Mouse (Mus musculus) intestine, embryonic 15.5 days (tissue): ENCODE results near the gene Atp2b4. TPM values are rescaled to one million over a fixed set of nuclear protein-coding genes. Genes with fewer than 3 reads are reported as not detected.
A peak's percentile ranks its signal among the peaks of the same experiment; 100 is the strongest.

ENCODE experiments used
- ATAC-seq: fragments of 200-750 bp; cut with Nextera tagmentation; 2 replicates; pipeline ENCODE4 v1.8.0; 2017; ENCODE audit warnings: moderate TSS enrichment, moderate library complexity
- H3K27ac ChIP-seq: fragments of 300-500 bp; sonication (generic); 2 replicates; pipeline ENCODE4 v1.5.1; 2015; ENCODE audit warnings: mild to moderate bottlenecking, inconsistent platforms
- H3K27me3 ChIP-seq: fragments of 300-500 bp; sonication (generic); replicated peaks from 2 replicates; pipeline ENCODE4 v1.6.1; 2015; ENCODE audit warnings: inconsistent platforms
- H3K36me3 ChIP-seq: fragments of 300-500 bp; sonication (generic); 2 replicates; pipeline ENCODE4 v1.6.1; 2015; ENCODE audit warnings: inconsistent platforms
- H3K4me1 ChIP-seq: fragments of 300-500 bp; sonication (generic); replicated peaks from 2 replicates; pipeline ENCODE4 v1.6.1; 2015; ENCODE audit warnings: inconsistent platforms
- H3K4me2 ChIP-seq: fragments of 300-500 bp; sonication (generic); replicated peaks from 2 replicates; pipeline ENCODE4 v1.6.1; 2015; ENCODE audit warnings: mild to moderate bottlenecking, inconsistent platforms
- H3K4me3 ChIP-seq: fragments of 300-500 bp; sonication (generic); replicated peaks from 2 replicates; pipeline ENCODE4 v1.5.1; 2015; ENCODE audit warnings: inconsistent platforms
- H3K9ac ChIP-seq: fragments of 300-500 bp; sonication (generic); 2 replicates; pipeline ENCODE4 v1.6.1; 2015; ENCODE audit warnings: inconsistent platforms
- H3K9me3 ChIP-seq: fragments of 300-500 bp; sonication (generic); 2 replicates; pipeline ENCODE4 v1.6.1; 2016; ENCODE audit warnings: inconsistent platforms
- WGBS: fragments of 180-500 bp; shearing (Covaris S2); methylation state at CpG from one replicate; pipeline ENCODE4 v1.1.7; 2015; 5-methylcytosine and 5-hydroxymethylcytosine counted together
- polyA plus RNA-seq: library from polyadenylated mRNA; unstranded; fragments of >200 nt; fragmentation: Nextera tagmentation; extraction: Ambion mirVana; gene quantifications from 2 replicates; pipeline ENCODE4 v1.2.1, GENCODE M21; 2015

Gene Atp2b4
- polyA plus RNA-seq, 1 experiment from 2014 or later, result 19.9 TPM

GRCm38 (mm10) chr1:133661203-133661933 lies 139.5 kb downstream of the Atp2b4 start, which contains the start of gene Gm38394:
Gene Gm38394, minus strand, starts transcription at chr1:133661318.
- 3% methylated on average over 26 of the region's 26 CpGs for WGBS
- no peaks in the 10 kb centered on the region for H3K36me3 ChIP-seq

DNA sequence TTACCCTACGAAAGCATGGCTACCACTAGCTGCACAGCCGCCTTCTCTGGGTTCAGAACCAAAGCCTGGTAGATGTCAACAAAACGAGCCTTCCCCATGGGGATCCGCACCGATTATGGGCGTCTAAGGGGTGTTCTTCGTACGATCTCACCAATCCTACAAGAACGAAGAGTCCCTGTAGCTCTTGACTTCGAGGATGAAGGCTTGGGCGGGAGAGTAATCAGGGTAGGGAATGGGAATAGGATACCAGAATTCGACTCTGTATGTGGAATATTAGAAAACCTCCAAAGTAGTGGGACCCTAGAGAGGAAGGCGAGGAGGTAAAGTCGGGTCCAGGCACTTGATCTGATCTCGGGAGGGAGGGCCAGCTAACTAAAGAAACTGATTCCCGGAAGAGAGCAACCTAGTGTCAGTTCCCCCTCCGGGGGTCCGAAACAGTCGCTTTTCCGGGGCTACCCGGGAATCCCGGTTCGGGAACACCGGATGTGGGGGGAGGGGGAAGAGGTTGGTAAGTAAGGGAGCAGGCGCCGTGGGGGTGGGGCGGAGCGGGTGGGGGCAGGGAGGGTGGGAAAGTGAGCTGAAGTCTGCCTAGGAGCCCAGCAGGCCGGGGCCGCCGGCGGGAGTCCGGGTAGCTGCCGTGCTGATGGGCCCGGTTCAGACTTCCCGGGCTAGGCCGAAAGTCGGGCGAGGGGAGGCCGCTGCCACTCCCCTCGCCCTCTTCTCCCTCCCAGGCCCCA lies 140.2 kb downstream of the Atp2b4 start, which contains the start of gene Zbed6:
Gene Zbed6, minus strand, starts transcription at position 420 of the 737 bp plus-strand sequence.
- peaks cover 24% of the 10 kb centered on the region for H3K4me1 ChIP-seq
- peak within 1 kb of the TSS; percentile 83 for H3K9ac ChIP-seq
- H3K27me3 ChIP-seq, result no peaks in the 10 kb centered on the region
- WGBS, result under 1% methylated on average over 41 of the region's 41 CpGs
- H3K36me3 ChIP-seq, result no peaks in the 10 kb centered on the region
- H3K4me3 ChIP-seq, result peak within 1 kb of the TSS; percentile 70
- peak within 1 kb of the TSS; percentile 89 for H3K27ac ChIP-seq
- peak; percentile 83 for ATAC-seq
- H3K9me3 ChIP-seq, result no peaks in the 10 kb centered on the region
- peak within 1 kb of the TSS; percentile 66 for H3K4me2 ChIP-seq

More at GRCm38 (mm10) chr1:133661203-133661933, 139.5 kb downstream of the Atp2b4 start, which contains the start of gene Gm38394:
- H3K27me3 ChIP-seq, result no peaks in the 10 kb centered on the region
- H3K4me1 ChIP-seq, result peaks cover 24% of the 10 kb centered on the region
- peak within 1 kb of the TSS; percentile 89 for H3K27ac ChIP-seq
- ATAC-seq, result peak; percentile 98
- H3K4me2 ChIP-seq, result peak within 1 kb of the TSS; percentile 66
- H3K9ac ChIP-seq, result peak within 1 kb of the TSS; percentile 83
- peak within 1 kb of the TSS; percentile 70 for H3K4me3 ChIP-seq
- H3K9me3 ChIP-seq, result no peaks in the 10 kb centered on the region

- peaks cover 25% of the 10 kb centered on the region for H3K4me1 ChIP-seq
These were observed 142.0 kb downstream of the Atp2b4 start for GRCm38 (mm10) chr1:133658878-133659277.

GRCm38 (mm10) chr1:133656811-133657210 lies 144.0 kb downstream of the Atp2b4 start:
- no peaks in the 10 kb centered on the region for H3K9me3 ChIP-seq
- H3K36me3 ChIP-seq, result no peaks in the 10 kb centered on the region
- H3K9ac ChIP-seq, result no peak overlapping the region
- H3K27ac ChIP-seq, result no peak overlapping the region
- no peaks in the 10 kb centered on the region for H3K27me3 ChIP-seq
- peaks cover 25% of the 10 kb centered on the region for H3K4me1 ChIP-seq
- no peak overlapping the region for H3K4me3 ChIP-seq
- H3K4me2 ChIP-seq, result no peak overlapping the region; the same call in 1 of the 2 replicates
- 54% methylated on average over 5 of the region's 5 CpGs for WGBS
- ATAC-seq, result no peak

More at GRCm38 (mm10) chr1:133658878-133659277, 142.0 kb downstream of the Atp2b4 start:
- Histone ChIP-seq H3K27me3 (no peaks in the 10 kb centered on the region), H3K27ac (no peak overlapping the region), H3K4me3 (0 out of 2 replicates have a peak overlapping the region, but pooled peaks have one; percentile 70), H3K4me2 (peak overlapping the region; percentile 66; the same call in 1 of the 2 replicates), H3K9me3 (no peaks in the 10 kb centered on the region), H3K36me3 (no peaks in the 10 kb centered on the region), H3K9ac (no peak overlapping the region)
- 62% methylated on average over 3 of the region's 3 CpGs for WGBS
- ATAC-seq, result no peak

- peaks cover 8% of the 10 kb centered on the region; the same call in 1 of the 2 replicates for H3K4me1 ChIP-seq
- 0 out of 2 replicates have a peak, but pooled peaks cover 4% of the 10 kb centered on the region for H3K36me3 ChIP-seq
- H3K27me3 ChIP-seq, result no peaks in the 10 kb centered on the region
- H3K4me3 ChIP-seq, result no peak overlapping the region
- no peak overlapping the region for H3K4me2 ChIP-seq
- no peak for ATAC-seq
- no peak overlapping the region for H3K27ac ChIP-seq
- no peaks in the 10 kb centered on the region for H3K9me3 ChIP-seq
- no peak overlapping the region for H3K9ac ChIP-seq
- 95% methylated on average over 1 of the region's 1 CpGs for WGBS
These were observed 147.8 kb downstream of the Atp2b4 start for GRCm38 (mm10) chr1:133653033-133653432.

GRCm38 (mm10) chr1:133650288-133651055 lies 150.4 kb downstream of the Atp2b4 start:
- no peak overlapping the region for H3K4me2 ChIP-seq
- H3K27me3 ChIP-seq, result no peaks in the 10 kb centered on the region
- no peak overlapping the region for H3K9ac ChIP-seq
- no peak for ATAC-seq
- H3K4me1 ChIP-seq, result peaks cover 3% of the 10 kb centered on the region; the same call in 1 of the 2 replicates
- no peaks in the 10 kb centered on the region for H3K9me3 ChIP-seq
- 99% methylated on average over 7 of the region's 7 CpGs for WGBS
- peaks cover 8% of the 10 kb centered on the region for H3K36me3 ChIP-seq
- H3K4me3 ChIP-seq, result no peak overlapping the region
- no peak overlapping the region for H3K27ac ChIP-seq

Other genes with a start within 250 kb of the Atp2b4 start
- gene Snrpe, start 190.8 kb downstream of the Atp2b4 start, polyA plus RNA-seq, result 625 and 637 TPM in 2 replicates
- not detected in 2 replicates for gene Zbed6, start 140.2 kb downstream of the Atp2b4 start, polyA plus RNA-seq
- 4.4 and 5.0 TPM in 2 replicates for gene Gm38394, start 139.7 kb downstream of the Atp2b4 start, polyA plus RNA-seq
- 0.40 and 0.86 TPM in 2 replicates for gene Lax1, start 110.9 kb downstream of the Atp2b4 start, polyA plus RNA-seq
- 1.2 TPM in 2 replicates for gene Optc, start 107.0 kb upstream of the Atp2b4 start, polyA plus RNA-seq
- 2.3 and 2.8 TPM in 2 replicates for gene Prelp, start 120.4 kb upstream of the Atp2b4 start, polyA plus RNA-seq
- 8.5 and 9.2 TPM in 2 replicates for gene Fmod, start 236.2 kb upstream of the Atp2b4 start, polyA plus RNA-seq